Mouse (Mus musculus) bone marrow macrophage, adult 2 months (primary cell): ENCODE measurements around the gene Camk2d. TPM values are rescaled to one million over a fixed set of nuclear protein-coding genes. Genes with fewer than 3 reads are reported as not detected.

ENCODE experiments used
- H3K27ac ChIP-seq: 2 replicates; pipeline ENCODE4 v1.5.1; 2012; ENCODE audit warnings: low read depth, low read length; ENCODE audit not compliant: insufficient read depth
- H3K4me1 ChIP-seq: 2 replicates; pipeline ENCODE4 v1.6.1; 2012; ENCODE audit warnings: low read length; ENCODE audit not compliant: control insufficient read depth, insufficient read depth
- H3K4me3 ChIP-seq: 2 replicates; pipeline ENCODE4 v1.5.1; 2012; ENCODE audit warnings: mild to moderate bottlenecking, low read length, moderate library complexity; ENCODE audit not compliant: insufficient read depth
- CTCF ChIP-seq: IDR thresholded peaks from 2 replicates; pipeline ENCODE4 v1.5.1; 2012; ENCODE audit warnings: low read depth, mild to moderate bottlenecking, low read length, moderate library complexity
- POLR2A ChIP-seq: IDR thresholded peaks from 2 replicates; pipeline ENCODE4 v1.6.1; 2012; ENCODE audit warnings: mild to moderate bottlenecking, low read depth, low read length, borderline replicate concordance
- polyA plus RNA-seq: library from polyadenylated mRNA; stranded (reverse); fragments of >200 nt; gene quantifications from 2 replicates; pipeline ENCODE4 v1.2.4, GENCODE M21; 2012; ENCODE audit not compliant: missing spikeins, insufficient read depth, insufficient read length

The Camk2d gene
- polyA plus RNA-seq, 1 experiment, result 59.0 TPM

DNA sequence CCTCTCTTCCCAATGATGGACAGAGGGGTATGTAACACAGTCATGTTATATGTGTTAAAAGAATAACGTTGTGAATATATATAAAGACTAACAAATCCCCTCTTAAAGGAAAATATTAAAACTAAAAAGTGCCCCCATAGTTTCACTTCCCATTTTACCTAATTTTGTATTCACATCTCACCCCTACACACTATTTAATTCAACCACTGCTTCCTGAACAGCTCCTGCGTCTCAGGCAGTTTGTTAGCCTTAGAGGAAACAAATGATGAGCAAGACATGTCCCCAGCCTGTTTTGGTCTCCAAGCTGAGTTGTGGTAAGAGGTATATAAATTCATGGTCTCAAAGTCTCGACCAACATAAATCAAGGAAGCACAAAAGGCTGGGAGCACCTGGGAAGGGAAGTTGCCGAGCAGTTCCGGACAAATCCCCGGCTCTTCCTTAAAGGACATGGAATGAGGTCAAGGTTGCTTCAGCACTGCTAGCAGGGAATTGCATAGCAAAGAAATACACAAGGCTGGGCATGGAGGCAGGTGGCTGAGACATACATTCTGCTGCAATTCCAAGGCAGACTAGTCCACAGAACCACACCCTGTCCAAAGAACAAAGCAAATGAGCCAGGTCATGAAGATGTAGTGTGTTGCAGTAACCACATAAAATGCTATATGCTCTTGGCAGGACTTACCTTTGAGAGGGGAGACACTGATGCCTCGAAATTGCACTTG is 155.4 kb downstream of the Camk2d start:
- no peak overlapping the region for H3K4me3 ChIP-seq
- no peak for TF ChIP-seq POLR2A
- no peak for TF ChIP-seq CTCF
- H3K27ac ChIP-seq, result peak overlapping the region; percentile 25
- H3K4me1 ChIP-seq, result peaks cover 33% of the 10 kb centered on the region

DNA sequence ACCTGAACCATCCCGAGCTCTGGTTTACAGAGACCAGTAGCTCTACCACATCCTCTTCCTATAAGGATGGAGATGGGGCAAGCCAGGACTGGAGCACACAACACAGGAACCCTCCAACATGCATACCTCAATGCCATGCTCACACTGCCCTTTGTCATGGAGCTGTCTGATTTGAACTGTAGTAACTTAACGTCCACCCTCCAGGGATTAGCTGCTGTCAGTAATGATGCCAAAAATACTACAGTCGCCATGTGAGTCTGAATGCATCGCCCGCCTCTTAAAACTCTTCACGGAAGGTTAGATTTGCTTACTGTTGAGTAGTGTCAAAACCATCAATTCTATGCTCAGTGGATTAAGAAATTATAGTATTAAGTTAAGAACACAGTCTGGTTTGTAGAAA is 156.9 kb downstream of the Camk2d start:
- Histone ChIP-seq H3K27ac (no peak overlapping the region), H3K4me3 (no peak overlapping the region), H3K4me1 (peaks cover 25% of the 10 kb centered on the region)
- TF ChIP-seq CTCF (no peak), POLR2A (no peak)

DNA sequence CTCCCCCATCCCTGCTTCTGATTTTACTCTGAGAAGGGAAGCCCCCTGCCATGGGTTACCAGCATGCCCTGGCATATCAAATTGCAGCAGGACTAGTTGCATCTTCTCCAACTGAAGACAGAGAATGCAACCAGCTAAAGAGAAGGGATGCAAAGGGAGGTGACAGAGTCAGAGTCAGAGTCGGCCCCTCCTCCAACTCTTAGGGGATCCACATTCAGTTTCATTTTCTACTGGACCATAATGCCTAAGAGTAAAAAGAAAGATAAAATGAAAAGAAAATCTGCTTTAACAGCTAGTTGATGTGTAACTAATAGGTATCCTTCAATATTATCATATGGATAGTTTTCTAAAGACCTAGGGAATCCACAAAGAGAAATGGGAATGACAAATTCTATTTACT is 162.3 kb downstream of the Camk2d start:
- TF ChIP-seq CTCF, result no peak
- TF ChIP-seq POLR2A, result no peak
- H3K4me3 ChIP-seq, result no peak overlapping the region
- peaks cover 7% of the 10 kb centered on the region; the same call in 1 of the 2 replicates for H3K4me1 ChIP-seq
- no peak overlapping the region for H3K27ac ChIP-seq

DNA sequence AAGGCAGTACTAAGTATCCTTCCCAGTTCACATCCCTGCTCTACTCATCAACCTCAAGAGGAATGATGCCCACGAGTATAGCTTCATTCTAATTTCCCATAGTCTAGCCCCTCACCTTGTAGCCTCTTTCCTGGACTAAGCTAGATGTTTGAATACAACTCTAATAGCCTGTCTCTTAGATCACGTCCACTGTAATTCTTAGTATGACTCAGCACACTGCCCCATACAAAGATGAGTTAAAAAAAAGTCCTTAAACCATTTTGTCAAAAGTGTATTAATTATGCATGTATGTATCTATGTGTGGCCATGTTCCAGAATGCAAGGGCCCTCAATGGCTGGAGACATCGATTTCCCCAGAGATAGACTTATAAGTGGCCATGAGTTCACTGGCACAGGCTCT is 164.5 kb downstream of the Camk2d start:
- Histone ChIP-seq H3K4me1 (0 out of 2 replicates have a peak, but pooled peaks cover 2% of the 10 kb centered on the region), H3K27ac (no peak overlapping the region), H3K4me3 (no peak overlapping the region)
- TF ChIP-seq POLR2A (no peak), CTCF (no peak)

DNA sequence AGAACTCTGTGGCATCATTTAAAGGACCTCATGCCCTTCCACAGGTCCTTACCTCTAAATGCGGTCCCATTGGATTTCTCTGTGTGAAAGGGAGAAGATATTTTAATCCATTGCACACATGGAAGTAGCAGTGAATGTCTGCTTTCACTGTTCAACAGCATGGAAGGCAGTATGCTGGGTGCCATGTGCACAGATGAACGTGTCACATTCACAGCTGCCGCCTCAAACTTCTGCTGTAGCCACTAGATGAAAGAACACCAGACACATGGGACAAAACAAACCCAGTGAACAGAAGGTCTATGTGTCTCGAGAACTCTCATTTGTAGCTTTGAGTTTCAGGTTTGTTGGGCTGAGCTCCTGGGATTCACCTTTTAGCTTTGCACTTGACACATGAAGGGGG is 168.6 kb downstream of the Camk2d start:
- Histone ChIP-seq H3K4me3 (no peak overlapping the region), H3K4me1 (peaks cover 4% of the 10 kb centered on the region), H3K27ac (no peak overlapping the region)
- no peak for TF ChIP-seq POLR2A
- TF ChIP-seq CTCF, result no peak

DNA sequence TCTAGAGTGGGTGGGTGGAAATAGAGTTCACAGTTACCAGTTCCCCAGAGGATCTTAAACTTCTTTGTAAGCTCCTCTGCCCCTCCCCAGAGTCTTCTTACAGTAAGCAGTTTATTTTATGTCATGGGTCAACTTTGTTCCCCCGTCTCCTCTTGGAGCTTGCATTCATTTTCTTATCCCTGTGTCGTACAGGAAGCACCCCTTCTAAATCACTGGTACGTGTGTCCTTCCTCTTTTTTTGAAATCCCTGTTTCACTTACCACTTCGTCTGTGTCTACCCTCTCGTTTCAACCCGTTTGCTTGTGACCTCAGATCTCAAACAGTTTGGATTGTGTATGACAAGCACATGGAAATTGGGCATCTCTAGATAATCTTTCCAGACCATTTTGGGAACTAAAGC is 174.0 kb downstream of the Camk2d start:
- TF ChIP-seq CTCF, result no peak
- H3K27ac ChIP-seq, result no peak overlapping the region
- H3K4me1 ChIP-seq, result peaks cover 7% of the 10 kb centered on the region
- peak overlapping the region; percentile 23 for H3K4me3 ChIP-seq

DNA sequence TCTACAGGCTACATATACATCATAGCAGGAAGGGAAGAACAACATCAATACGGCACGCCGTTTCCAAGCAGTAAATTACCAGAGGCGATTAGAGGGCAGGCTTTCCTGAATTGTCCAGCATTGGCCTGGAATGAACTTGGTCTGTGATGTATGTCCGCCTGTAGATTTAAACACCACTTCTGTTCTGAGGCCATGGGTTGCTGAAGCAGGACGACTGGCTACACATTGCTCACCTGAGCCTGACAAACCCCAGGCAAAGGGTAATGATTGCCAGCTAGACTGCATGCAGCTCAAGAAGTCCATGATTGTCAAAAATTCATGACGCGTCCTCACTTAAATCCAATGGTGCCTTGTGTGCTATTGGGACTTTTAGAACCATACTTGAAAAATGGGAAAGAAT is 174.9 kb downstream of the Camk2d start:
- H3K27ac ChIP-seq, result no peak overlapping the region
- peaks cover 7% of the 10 kb centered on the region for H3K4me1 ChIP-seq
- no peak overlapping the region for H3K4me3 ChIP-seq
- TF ChIP-seq CTCF (no peak), POLR2A (no peak)

DNA sequence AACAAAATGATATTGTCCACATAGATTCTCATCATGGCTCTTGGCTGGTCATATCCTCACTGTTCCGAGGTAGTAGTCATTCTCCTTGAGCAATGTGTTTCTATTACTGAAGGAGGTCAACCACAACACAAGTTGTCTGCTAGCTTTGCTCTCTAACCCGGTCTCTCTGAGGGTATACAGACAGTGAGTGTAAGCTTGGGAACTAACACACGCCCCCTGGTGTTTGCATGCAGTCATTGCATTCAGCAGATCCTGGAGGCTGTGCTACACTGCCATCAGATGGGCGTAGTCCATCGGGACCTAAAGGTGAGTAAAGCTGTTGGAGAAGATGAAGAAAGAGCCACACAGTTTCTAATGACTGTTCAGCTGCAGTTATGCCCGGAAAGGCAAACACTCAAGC is 175.4 kb downstream of the Camk2d start:
- no peak for TF ChIP-seq POLR2A
- TF ChIP-seq CTCF, result peak; percentile 92
- H3K27ac ChIP-seq, result no peak overlapping the region
- no peak overlapping the region for H3K4me3 ChIP-seq
- H3K4me1 ChIP-seq, result peaks cover 7% of the 10 kb centered on the region

DNA sequence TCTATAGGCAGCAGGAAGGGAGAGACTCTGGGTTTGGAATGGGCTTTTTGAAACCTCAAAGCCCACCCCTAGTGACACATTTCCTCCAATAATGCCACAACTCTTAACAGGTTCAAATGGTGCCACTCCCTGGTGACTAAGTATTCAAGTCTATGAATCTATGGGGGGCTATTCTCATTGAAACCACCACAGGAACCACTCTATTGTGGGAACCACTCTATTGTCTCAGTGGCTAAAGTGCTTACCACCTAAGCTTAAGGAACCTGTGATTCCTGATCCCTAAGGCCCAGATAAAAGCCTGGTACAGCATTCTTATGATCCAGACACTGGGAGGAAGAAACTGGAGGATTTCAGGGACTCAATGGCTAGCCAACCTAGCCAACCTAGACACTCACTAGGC is 179.9 kb downstream of the Camk2d start:
- no peak overlapping the region for H3K4me3 ChIP-seq
- H3K27ac ChIP-seq, result no peak overlapping the region
- no peak for TF ChIP-seq POLR2A
- TF ChIP-seq CTCF, result no peak
- no peaks in the 10 kb centered on the region for H3K4me1 ChIP-seq

DNA sequence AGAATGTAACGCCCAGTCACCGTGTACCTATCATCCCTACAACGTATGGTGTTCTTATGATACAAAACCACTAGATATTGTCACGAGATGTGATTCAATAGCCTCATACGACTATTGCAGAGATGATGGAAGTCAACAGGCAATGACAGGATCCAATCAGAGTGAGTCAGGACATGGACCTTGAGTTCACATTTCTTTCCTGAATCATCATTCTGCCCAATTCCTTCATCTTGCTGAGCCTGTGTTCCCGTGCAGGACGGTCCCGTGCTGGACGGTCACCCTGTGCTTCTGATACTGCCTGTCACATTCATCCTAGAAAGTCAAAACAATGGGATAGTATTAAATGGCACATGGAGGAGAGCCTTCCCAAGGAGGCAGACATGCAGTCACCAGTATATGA is 181.0 kb downstream of the Camk2d start:
- no peaks in the 10 kb centered on the region for H3K4me1 ChIP-seq
- no peak overlapping the region for H3K27ac ChIP-seq
- TF ChIP-seq CTCF, result no peak
- TF ChIP-seq POLR2A, result no peak
- H3K4me3 ChIP-seq, result no peak overlapping the region

DNA sequence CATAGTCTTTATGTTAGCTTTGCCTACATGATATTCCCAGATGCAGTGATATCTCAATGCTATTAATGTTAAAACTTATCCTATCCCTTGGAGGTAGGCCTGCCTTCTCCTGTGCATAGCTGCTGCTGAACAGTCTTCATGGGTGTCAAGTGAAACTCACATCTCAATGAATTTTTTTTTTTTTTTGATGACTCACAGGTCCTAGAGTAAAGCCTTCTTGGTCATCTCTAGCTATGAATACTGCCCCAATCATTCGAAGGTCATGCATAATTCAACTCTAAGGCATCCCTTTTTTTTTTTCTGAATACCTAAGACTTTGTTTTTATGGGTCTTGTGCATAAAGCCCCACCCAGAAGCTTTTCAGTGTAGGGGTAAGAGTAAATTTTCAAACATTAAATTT is 181.8 kb downstream of the Camk2d start:
- Histone ChIP-seq H3K4me1 (no peaks in the 10 kb centered on the region), H3K4me3 (no peak overlapping the region), H3K27ac (no peak overlapping the region)
- TF ChIP-seq CTCF, result no peak
- no peak for TF ChIP-seq POLR2A
